13 mouse cellular contexts compared by ENCODE assay signal in genomic region chr12:40029201-40029600, GRCm38 (mm10).
"Had no signal": no experiment of that assay in that cellular context is flagged by ENCODE, and none has a peak within 500 bp of the region (broad histone marks: within the 10 kb centered on the region; RNA-seq: fewer than 3 reads in every experiment).

No protein-coding gene starts in this region.

- H3K27me3 ChIP-seq: limb, embryonic 12.5 days; midbrain, embryonic 15.5 days; neural tube, embryonic 13.5 days had no signal

- H3K9me3 ChIP-seq: limb, embryonic 12.5 days; midbrain, embryonic 15.5 days; neural tube, embryonic 13.5 days had no signal

- H3K27ac ChIP-seq: kidney, postnatal 0 days; layer of hippocampus, adult 2 months; limb, embryonic 12.5 days; macrophage; midbrain, embryonic 15.5 days; neural tube, embryonic 13.5 days had no signal

- H3K36me3 ChIP-seq: limb, embryonic 12.5 days; midbrain, embryonic 15.5 days had no signal

- ATAC-seq: intestine, embryonic 16.5 days; midbrain, embryonic 15.5 days had no signal

- H3K9ac ChIP-seq: limb, embryonic 12.5 days; midbrain, embryonic 15.5 days; neural tube, embryonic 13.5 days had no signal

- H3K4me2 ChIP-seq: limb, embryonic 12.5 days; midbrain, embryonic 15.5 days; neural tube, embryonic 13.5 days had no signal

- H3K4me3 ChIP-seq: layer of hippocampus, adult 2 months; limb, embryonic 12.5 days; midbrain, embryonic 15.5 days; neural tube, embryonic 13.5 days had no signal

- DNase-seq: kidney, adult 2 months; kidney, postnatal 36 days; lung, adult 2 months; lung, postnatal 10 days; right cerebral cortex, postnatal 14 days; thymus, postnatal 36 days had no signal
